In the genomic region with DNA sequence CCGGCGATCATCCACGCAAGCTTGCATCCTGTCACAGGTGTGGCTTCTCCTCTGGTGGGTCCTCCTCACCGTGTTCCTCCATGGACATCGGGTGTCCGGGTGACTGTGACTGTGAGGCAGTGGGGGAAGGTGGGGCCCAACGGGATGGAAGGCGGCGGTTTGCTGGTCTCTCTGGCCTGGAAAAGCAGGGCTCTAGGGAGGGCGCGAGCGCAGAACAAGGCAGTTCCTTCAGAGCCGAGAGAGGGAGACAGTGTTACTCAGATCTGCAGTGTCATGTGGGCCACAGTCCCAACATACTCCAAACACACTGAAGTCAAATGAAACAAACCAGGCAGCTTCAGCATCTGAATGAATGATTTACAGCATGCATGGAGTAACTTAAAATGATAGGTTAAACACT, we compare ENCODE assay signal across 19 mouse cellular contexts.
DNase-seq lines count a peak whose midpoint lies in the region; ATAC-seq and TF ChIP-seq lines count a peak whose summit lies in the region.
"Had no signal": no experiment of that assay in that cellular context is flagged by ENCODE, and none has a peak within 500 bp of the region (broad histone marks: within the 10 kb centered on the region; RNA-seq: fewer than 3 reads in every experiment).

No protein-coding gene starts in this region.

- H3K36me3 ChIP-seq in hindbrain, embryonic 12.5 days: peaks cover 54% of the 10 kb centered on the region
- H3K36me3 ChIP-seq in hindbrain, embryonic 16.5 days (ENCODE audit: control insufficient read depth, insufficient read depth, low read length): peaks cover 9% of the 10 kb centered on the region; the same call in 1 of the 2 replicates
- peaks cover 9% of the 10 kb centered on the region; the same call in 1 of the 2 replicates for H3K36me3 ChIP-seq in lung, embryonic 14.5 days (ENCODE audit: insufficient read depth)
- peaks cover 25% of the 10 kb centered on the region for H3K36me3 ChIP-seq in forebrain, embryonic 14.5 days (ENCODE audit: control insufficient read depth, insufficient read depth, low read length)
- H3K36me3 ChIP-seq: G1E had no signal

- no peak for DNase-seq in lung, embryonic 14.5 days
- no peak for DNase-seq in lung, postnatal 10 days
- DNase-seq in ES-CJ7 (ENCODE audit: low read depth, low spot score) (peak; percentile 40), ZHBTc4 (ENCODE audit: low read depth, low spot score) (peak; percentile 46)
- DNase-seq in forebrain, embryonic 14.5 days (ENCODE audit: low spot score): no peak
- DNase-seq: adrenal gland, postnatal 10 days; cerebellum, adult 11-12 months; cerebellum, adult 9-10 months; cerebellum, postnatal 25 days; forebrain, postnatal 0 days; gastrocnemius, postnatal 25 days; heart, adult 18-20 months had no signal

- no peak overlapping the region for H3K4me3 ChIP-seq in hindbrain, embryonic 12.5 days
- H3K4me3 ChIP-seq in hindbrain, embryonic 16.5 days (ENCODE audit: low read length): no peak overlapping the region
- no peak overlapping the region for H3K4me3 ChIP-seq in lung, embryonic 14.5 days (ENCODE audit: low read depth, low read length)
- no peak overlapping the region for H3K4me3 ChIP-seq in forebrain, embryonic 14.5 days (ENCODE audit: low read depth, low read length)
- H3K4me3 ChIP-seq: embryonic facial prominence, embryonic 13.5 days; forebrain, embryonic 12.5 days; heart, embryonic 12.5 days had no signal

- H3K27ac ChIP-seq in hindbrain, embryonic 12.5 days: no peak overlapping the region
- H3K27ac ChIP-seq in hindbrain, embryonic 16.5 days (ENCODE audit: low read depth, low read length): no peak overlapping the region
- H3K27ac ChIP-seq in lung, embryonic 14.5 days (ENCODE audit: low read depth): no peak overlapping the region
- H3K27ac ChIP-seq in forebrain, embryonic 14.5 days (ENCODE audit: low read depth, low read length): no peak overlapping the region
- H3K27ac ChIP-seq: embryonic facial prominence, embryonic 13.5 days; forebrain, embryonic 12.5 days; hindbrain, postnatal 0 days had no signal

- H3K4me1 ChIP-seq in hindbrain, embryonic 12.5 days: 0 out of 2 replicates have a peak, but pooled peaks cover 3% of the 10 kb centered on the region
- H3K4me1 ChIP-seq in hindbrain, embryonic 16.5 days (ENCODE audit: control insufficient read depth, insufficient read depth, low read depth, low read length): peaks cover 3% of the 10 kb centered on the region; the same call in 1 of the 2 replicates
- no peaks in the 10 kb centered on the region for H3K4me1 ChIP-seq in lung, embryonic 14.5 days (ENCODE audit: insufficient read depth)
- H3K4me1 ChIP-seq in forebrain, embryonic 14.5 days (ENCODE audit: control insufficient read depth, insufficient read depth, low read length): no peaks in the 10 kb centered on the region
- H3K4me1 ChIP-seq: embryonic facial prominence, embryonic 13.5 days; forebrain, embryonic 12.5 days had no signal

- no peak for TF ChIP-seq CTCF in lung, embryonic 14.5 days (IDR thresholded peaks at IDR 0.05; ENCODE audit: low read depth)

- WGBS in hindbrain, embryonic 12.5 days: 92% methylated on average over 13 of the region's 13 CpGs
- 93% methylated on average over 13 of the region's 13 CpGs for WGBS in hindbrain, embryonic 16.5 days
- 86% methylated on average over 13 of the region's 13 CpGs for WGBS in lung, embryonic 14.5 days
- 93% methylated on average over 13 of the region's 13 CpGs for WGBS in forebrain, embryonic 14.5 days

- H3K9me3 ChIP-seq in hindbrain, embryonic 12.5 days (replicated peaks): no peaks in the 10 kb centered on the region
- H3K9me3 ChIP-seq in hindbrain, embryonic 16.5 days (ENCODE audit: control insufficient read depth, low read length): no peaks in the 10 kb centered on the region
- H3K9me3 ChIP-seq in lung, embryonic 14.5 days (ENCODE audit: low read depth, low read length): no peaks in the 10 kb centered on the region
- no peaks in the 10 kb centered on the region for H3K9me3 ChIP-seq in forebrain, embryonic 14.5 days (replicated peaks; ENCODE audit: control insufficient read depth, low read length)
- H3K9me3 ChIP-seq: embryonic facial prominence, embryonic 13.5 days; forebrain, embryonic 12.5 days; heart, embryonic 12.5 days had no signal

- H3K27me3 ChIP-seq in hindbrain, embryonic 12.5 days: no peaks in the 10 kb centered on the region
- no peaks in the 10 kb centered on the region for H3K27me3 ChIP-seq in hindbrain, embryonic 16.5 days (replicated peaks; ENCODE audit: control insufficient read depth, insufficient read depth, low read length)
- H3K27me3 ChIP-seq in lung, embryonic 14.5 days (ENCODE audit: insufficient read depth, low read length): no peaks in the 10 kb centered on the region
- no peaks in the 10 kb centered on the region for H3K27me3 ChIP-seq in forebrain, embryonic 14.5 days (replicated peaks; ENCODE audit: control insufficient read depth, insufficient read depth, low read length)
- H3K27me3 ChIP-seq: embryonic facial prominence, embryonic 13.5 days; forebrain, embryonic 12.5 days; heart, embryonic 12.5 days had no signal

- no peak overlapping the region for H3K4me2 ChIP-seq in hindbrain, embryonic 12.5 days (replicated peaks)
- no peak overlapping the region for H3K4me2 ChIP-seq in hindbrain, embryonic 16.5 days (ENCODE audit: low read length)
- no peak overlapping the region for H3K4me2 ChIP-seq in lung, embryonic 14.5 days
- H3K4me2 ChIP-seq in forebrain, embryonic 14.5 days (ENCODE audit: low read length): no peak overlapping the region
- H3K4me2 ChIP-seq: embryonic facial prominence, embryonic 13.5 days; forebrain, embryonic 12.5 days; heart, embryonic 12.5 days had no signal

- ATAC-seq in hindbrain, embryonic 12.5 days (ENCODE audit: low FRiP score): 0 out of 2 replicates have a peak, but pooled peaks have one; percentile 26
- ATAC-seq in hindbrain, embryonic 16.5 days: no peak
- ATAC-seq in lung, embryonic 14.5 days (ENCODE audit: insufficient read depth): 0 out of 2 replicates have a peak, but pooled peaks have one; percentile 28
- no peak for ATAC-seq in forebrain, embryonic 14.5 days
- ATAC-seq: forebrain, postnatal 0 days; hindbrain, postnatal 0 days had no signal

- no peak overlapping the region for H3K9ac ChIP-seq in hindbrain, embryonic 12.5 days
- H3K9ac ChIP-seq in hindbrain, embryonic 16.5 days (ENCODE audit: low read depth, low read length): no peak overlapping the region
- H3K9ac ChIP-seq in lung, embryonic 14.5 days: no peak overlapping the region
- H3K9ac ChIP-seq in forebrain, embryonic 14.5 days (ENCODE audit: low read length): no peak overlapping the region
- H3K9ac ChIP-seq: embryonic facial prominence, embryonic 13.5 days; forebrain, embryonic 12.5 days; forebrain, postnatal 0 days; heart, embryonic 12.5 days had no signal

Comparison
In these comparisons a context has a peak if more than half of its experiments do, and no peak if none do; other contexts are left out.
1. ATAC-seq: peak in hindbrain, embryonic 12.5 days (single experiment) and lung, embryonic 14.5 days (single experiment); none in hindbrain, embryonic 16.5 days (single experiment) and forebrain, embryonic 14.5 days (single experiment).
2. DNase-seq: peak in ES-CJ7 (single experiment) and ZHBTc4 (single experiment); none in lung, embryonic 14.5 days (single experiment), lung, postnatal 10 days (single experiment) and forebrain, embryonic 14.5 days (single experiment).